Mouse (Mus musculus) C2C12 (cell line): ENCODE data around the gene C87436.

Source experiments
- CTCF ChIP-seq: IDR thresholded peaks from one replicate; pipeline ENCODE4 v1.5.1; 2011; ENCODE audit not compliant: control insufficient read depth, insufficient read depth, insufficient read length
- MAX ChIP-seq: IDR thresholded peaks from one replicate; pipeline ENCODE4 v1.6.1; 2011; ENCODE audit warnings: mild to moderate bottlenecking, control low read depth
- MYOD1 ChIP-seq: IDR thresholded peaks from one replicate; pipeline ENCODE4 v1.6.1; 2011; ENCODE audit warnings: low read depth; ENCODE audit not compliant: control insufficient read depth, insufficient read length
- USF1 ChIP-seq: IDR thresholded peaks from one replicate; pipeline ENCODE4 v1.6.1; 2011; ENCODE audit warnings: low read depth, mild to moderate bottlenecking, control low read depth, moderate library complexity

GRCm38 (mm10) chr6:86471760-86472099 is 33.6 kb downstream of the C87436 start:
- TF ChIP-seq USF1, result no peak
- TF ChIP-seq CTCF, result no peak
- TF ChIP-seq MAX, result no peak
- no peak for TF ChIP-seq MYOD1
